ENCODE assay signal across 15 mouse cellular contexts in the genomic region with DNA sequence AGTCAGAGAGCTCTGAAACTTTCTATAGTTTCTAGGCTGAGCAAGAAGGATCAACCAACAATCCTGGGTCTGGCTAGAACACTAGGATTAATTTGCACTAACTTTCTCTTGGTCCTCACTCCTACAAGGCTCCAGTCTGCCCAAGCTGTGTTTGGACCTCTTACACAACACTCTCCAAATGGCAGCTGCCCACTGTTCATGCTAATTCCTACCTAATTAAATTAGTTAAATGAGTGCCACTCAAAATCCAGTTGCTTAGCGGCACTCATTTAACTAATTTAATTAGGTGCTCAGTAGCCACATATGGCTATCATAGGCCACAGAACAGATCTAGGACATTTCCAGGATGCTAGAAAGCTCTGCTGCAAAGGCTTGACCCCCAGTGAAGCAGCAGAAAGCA.
"Had no signal": no experiment of that assay in that cellular context is flagged by ENCODE, and none has a peak within 500 bp of the region (broad histone marks: within the 10 kb centered on the region; RNA-seq: fewer than 3 reads in every experiment).

No protein-coding gene starts in this region.

- DNase-seq: kidney, adult 8-10 months; kidney, postnatal 14 days; kidney, postnatal 4 days; left cerebral cortex, postnatal 4 days; liver, postnatal 0 days; lung, embryonic 14.5 days; thymus, postnatal 36 days had no signal

- H3K27me3 ChIP-seq: limb, embryonic 12.5 days; limb, embryonic 15.5 days; midbrain, embryonic 13.5 days had no signal

- H3K9ac ChIP-seq: limb, embryonic 12.5 days; limb, embryonic 15.5 days; liver, embryonic 14.5 days; liver, postnatal 0 days; lung, embryonic 14.5 days; midbrain, embryonic 13.5 days had no signal

- ATAC-seq: liver, postnatal 0 days; lung, postnatal 0 days; midbrain, embryonic 13.5 days; midbrain, embryonic 16.5 days had no signal

- H3K4me2 ChIP-seq: limb, embryonic 12.5 days; limb, embryonic 15.5 days; liver, embryonic 11.5 days; lung, embryonic 14.5 days; midbrain, embryonic 13.5 days had no signal

- H3K4me1 ChIP-seq: limb, embryonic 15.5 days; midbrain, embryonic 13.5 days had no signal

- H3K4me3 ChIP-seq: limb, embryonic 12.5 days; limb, embryonic 15.5 days; midbrain, embryonic 13.5 days had no signal

- H3K27ac ChIP-seq: limb, embryonic 12.5 days; limb, embryonic 15.5 days; liver, embryonic 14.5 days; macrophage; midbrain, embryonic 13.5 days had no signal

- H3K36me3 ChIP-seq: limb, embryonic 12.5 days; limb, embryonic 15.5 days; midbrain, embryonic 13.5 days had no signal

- H3K9me3 ChIP-seq: limb, embryonic 15.5 days; midbrain, embryonic 13.5 days had no signal
